Mouse (Mus musculus) liver, embryonic 13.5 days (tissue): ENCODE results near the gene Cacna1c. TPM values are rescaled to one million over a fixed set of nuclear protein-coding genes. Genes with fewer than 3 reads are reported as not detected.
A peak's percentile ranks its signal among the peaks of the same experiment; 100 is the strongest.

Source experiments
- ATAC-seq: fragments of 200-750 bp; cut with Nextera tagmentation; 2 replicates; pipeline ENCODE4 v1.8.0; 2017; ENCODE audit warnings: low read depth, mild to moderate bottlenecking, moderate number of reproducible peaks, moderate library complexity
- DNase-seq: peaks from one replicate; pipeline ENCODE4 v3.0.0; 2022
- H3K27ac ChIP-seq: fragments of 300-500 bp; sonication (generic); 2 replicates; pipeline ENCODE4 v1.5.1; 2015; ENCODE audit warnings: moderate library complexity, mild to moderate bottlenecking, inconsistent platforms
- H3K27me3 ChIP-seq: fragments of 300-500 bp; sonication (generic); 2 replicates; pipeline ENCODE4 v1.6.1; 2015; ENCODE audit warnings: mild to moderate bottlenecking, inconsistent platforms
- H3K36me3 ChIP-seq: fragments of 300-500 bp; sonication (generic); 2 replicates; pipeline ENCODE4 v1.6.1; 2015; ENCODE audit warnings: mild to moderate bottlenecking, inconsistent platforms
- H3K4me1 ChIP-seq: fragments of 300-500 bp; sonication (generic); replicated peaks from 2 replicates; pipeline ENCODE4 v1.6.1; 2015; ENCODE audit warnings: inconsistent platforms
- H3K4me2 ChIP-seq: fragments of 300-500 bp; sonication (generic); 2 replicates; pipeline ENCODE4 v1.6.1; 2015; ENCODE audit warnings: inconsistent platforms, mild to moderate bottlenecking, moderate library complexity
- H3K4me3 ChIP-seq: fragments of 300-500 bp; sonication (generic); replicated peaks from 2 replicates; pipeline ENCODE4 v1.5.1; 2015; ENCODE audit warnings: mild to moderate bottlenecking, inconsistent platforms
- H3K9ac ChIP-seq: fragments of 300-500 bp; sonication (generic); 2 replicates; pipeline ENCODE4 v1.6.1; 2015; ENCODE audit warnings: mild to moderate bottlenecking, inconsistent platforms
- H3K9me3 ChIP-seq: fragments of 300-500 bp; sonication (generic); replicated peaks from 2 replicates; pipeline ENCODE4 v1.6.1; 2016; ENCODE audit warnings: inconsistent platforms
- WGBS: fragments of 180-500 bp; shearing (Covaris S2); methylation state at CpG from one replicate; pipeline ENCODE4 v1.1.7; 2015; ENCODE audit not compliant: insufficient replicate concordance; 5-methylcytosine and 5-hydroxymethylcytosine counted together
- polyA plus RNA-seq: library from polyadenylated mRNA; unstranded; fragments of >200 nt; fragmentation: Nextera tagmentation; extraction: Ambion mirVana; gene quantifications from 2 replicates; pipeline ENCODE4 v1.2.1, GENCODE M21; 2015

Gene Cacna1c
- polyA plus RNA-seq, 1 experiment from 2014 or later, result 0.25 TPM

DNA sequence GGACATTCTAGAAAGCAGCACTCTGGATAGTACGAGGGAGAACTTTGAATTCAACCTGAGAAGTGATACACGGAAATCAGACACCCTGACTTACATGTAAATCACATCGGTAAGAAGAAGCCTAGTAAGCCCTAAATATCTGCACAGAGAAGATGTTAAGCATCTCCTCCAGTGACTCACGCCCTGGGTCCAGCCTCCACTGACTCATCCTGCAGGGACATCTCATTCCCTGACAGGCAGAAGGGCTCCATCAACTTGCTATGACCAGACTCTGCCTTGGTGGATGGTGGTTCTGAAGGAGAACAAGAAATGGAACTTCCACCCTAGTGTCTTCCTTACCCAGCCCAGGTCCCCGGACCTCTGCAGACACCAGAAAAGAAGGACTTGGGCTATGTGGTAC, 191.6 kb downstream of the Cacna1c start:
- H3K4me2 ChIP-seq, result no peak overlapping the region
- no peak overlapping the region for H3K9ac ChIP-seq
- H3K27me3 ChIP-seq, result 0 out of 2 replicates have a peak, but pooled peaks cover 2% of the 10 kb centered on the region
- DNase-seq (no peak), ATAC-seq (no peak)
- H3K4me3 ChIP-seq, result no peak overlapping the region
- H3K27ac ChIP-seq, result no peak overlapping the region
- WGBS, result 71% methylated on average over 5 of the region's 5 CpGs
- 0 out of 2 replicates have a peak, but pooled peaks cover 6% of the 10 kb centered on the region for H3K36me3 ChIP-seq
- H3K4me1 ChIP-seq, result peaks cover 42% of the 10 kb centered on the region
- no peaks in the 10 kb centered on the region for H3K9me3 ChIP-seq

DNA sequence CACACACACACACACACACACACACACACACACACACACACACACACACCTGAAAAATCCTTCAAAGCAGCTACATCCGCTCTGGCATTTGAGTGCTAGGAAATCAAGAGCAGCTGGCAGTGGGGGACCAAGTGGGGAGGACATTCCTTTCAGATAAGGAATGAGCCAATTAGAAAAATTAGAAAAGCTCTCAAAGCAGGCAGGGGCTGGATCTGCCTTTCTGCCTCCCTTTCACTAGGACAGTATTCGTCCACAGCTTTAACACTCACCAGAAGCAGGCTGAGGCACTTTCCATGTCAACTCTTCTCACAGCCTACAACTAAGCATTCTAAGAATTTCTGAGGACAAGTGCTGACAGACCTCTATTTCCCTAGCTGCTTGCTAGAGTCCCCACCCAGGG, 194.8 kb downstream of the Cacna1c start:
- Histone ChIP-seq H3K9ac (no peak overlapping the region), H3K4me1 (peaks cover 32% of the 10 kb centered on the region), H3K4me3 (no peak overlapping the region), H3K9me3 (no peaks in the 10 kb centered on the region), H3K36me3 (no peaks in the 10 kb centered on the region), H3K27ac (no peak overlapping the region), H3K4me2 (no peak overlapping the region), H3K27me3 (no peaks in the 10 kb centered on the region)
- no peak for DNase-seq
- WGBS, result 43% methylated on average over 2 of the region's 2 CpGs
- no peak for ATAC-seq

DNA sequence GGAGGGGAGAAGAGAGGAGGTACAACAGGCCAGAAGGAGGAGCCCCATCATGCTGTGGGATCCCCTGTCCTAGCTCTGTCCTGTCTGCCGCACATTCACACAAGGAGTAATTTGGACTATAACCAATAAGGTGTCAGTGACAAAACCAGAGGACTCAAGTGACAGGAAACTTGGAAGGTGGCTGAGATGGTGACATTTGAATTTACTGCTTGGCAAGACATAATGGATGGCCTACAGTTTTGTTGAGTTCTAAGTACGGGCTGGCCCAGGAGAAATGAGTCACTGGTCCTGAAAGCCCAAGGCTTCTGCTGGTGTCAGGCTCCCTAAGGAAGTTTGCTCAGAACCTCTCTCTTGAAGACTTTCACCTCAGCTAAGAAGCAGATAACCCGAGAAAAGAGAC, 196.0 kb downstream of the Cacna1c start:
- no peak overlapping the region for H3K4me2 ChIP-seq
- no peak overlapping the region for H3K4me3 ChIP-seq
- no peaks in the 10 kb centered on the region for H3K36me3 ChIP-seq
- no peak overlapping the region for H3K9ac ChIP-seq
- no peak for ATAC-seq
- no peaks in the 10 kb centered on the region for H3K9me3 ChIP-seq
- no peaks in the 10 kb centered on the region for H3K27me3 ChIP-seq
- no peak overlapping the region for H3K27ac ChIP-seq
- H3K4me1 ChIP-seq, result peaks cover 38% of the 10 kb centered on the region
- no peak for DNase-seq
- whole genome bisulfite sequencing, result 66% methylated on average over 3 of the region's 3 CpGs

DNA sequence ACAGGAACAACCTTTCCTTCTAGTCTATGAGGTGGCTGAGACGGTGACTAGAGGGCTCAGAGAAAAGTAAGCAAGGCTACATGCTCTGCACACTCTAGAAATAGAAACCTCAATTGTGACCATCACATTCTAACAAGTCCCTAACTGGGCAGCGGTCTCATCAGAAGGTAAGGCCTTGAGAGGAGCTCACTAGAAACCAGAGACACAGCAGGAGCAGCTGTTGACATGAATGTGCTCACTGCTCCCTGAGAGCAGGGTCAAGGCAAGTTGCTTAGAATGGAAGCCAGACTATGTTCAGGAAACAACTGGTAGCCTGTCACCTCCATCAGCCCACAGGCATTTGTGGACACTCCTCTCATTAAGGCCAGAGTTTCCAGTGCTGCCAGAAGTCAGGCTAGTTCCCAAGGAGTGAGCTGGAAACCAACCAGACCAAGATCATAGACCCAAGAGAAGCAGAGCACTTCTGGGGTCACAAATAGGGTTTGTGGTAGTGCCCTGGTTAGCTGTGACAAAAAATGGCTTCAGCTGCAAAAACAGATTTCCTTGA, 196.8 kb downstream of the Cacna1c start:
- Histone ChIP-seq H3K9ac (no peak overlapping the region), H3K4me2 (no peak overlapping the region), H3K36me3 (no peaks in the 10 kb centered on the region), H3K4me1 (peaks cover 38% of the 10 kb centered on the region), H3K9me3 (no peaks in the 10 kb centered on the region), H3K27ac (no peak overlapping the region), H3K4me3 (no peak overlapping the region), H3K27me3 (no peaks in the 10 kb centered on the region)
- DNase-seq, result no peak
- no peak for ATAC-seq
- 79% methylated on average over 2 of the region's 2 CpGs for WGBS

DNA sequence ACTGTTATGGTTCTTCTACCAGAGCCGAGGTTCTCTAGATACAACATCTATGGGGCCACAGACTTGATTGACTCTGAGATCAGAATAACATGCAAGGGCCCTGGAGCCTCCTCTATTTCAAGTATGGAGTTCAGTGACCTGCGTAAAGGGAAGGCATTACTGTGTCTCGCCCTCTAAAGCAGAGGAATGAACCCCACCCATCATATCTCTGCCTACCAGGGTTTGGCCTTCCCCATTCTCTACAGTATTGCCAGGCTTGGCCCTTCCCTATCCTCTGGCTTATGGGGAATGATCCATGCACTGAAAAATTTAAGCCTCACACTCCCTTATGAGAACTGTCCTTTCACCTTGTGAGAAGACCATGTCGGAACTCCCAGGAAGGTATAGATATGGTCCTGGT, 198.8 kb downstream of the Cacna1c start:
- peak; percentile 92 for ATAC-seq
- Histone ChIP-seq H3K9ac (peak overlapping the region; percentile 0; the same call in 1 of the 2 replicates), H3K9me3 (no peaks in the 10 kb centered on the region), H3K4me1 (peaks cover 38% of the 10 kb centered on the region), H3K4me2 (no peak overlapping the region), H3K36me3 (no peaks in the 10 kb centered on the region), H3K27ac (peak overlapping the region; percentile 8; the same call in 1 of the 2 replicates), H3K27me3 (0 out of 2 replicates have a peak, but pooled peaks cover 3% of the 10 kb centered on the region), H3K4me3 (no peak overlapping the region)
- 51% methylated on average over 4 of the region's 4 CpGs for WGBS
- peak; percentile 13 for DNase-seq

DNA sequence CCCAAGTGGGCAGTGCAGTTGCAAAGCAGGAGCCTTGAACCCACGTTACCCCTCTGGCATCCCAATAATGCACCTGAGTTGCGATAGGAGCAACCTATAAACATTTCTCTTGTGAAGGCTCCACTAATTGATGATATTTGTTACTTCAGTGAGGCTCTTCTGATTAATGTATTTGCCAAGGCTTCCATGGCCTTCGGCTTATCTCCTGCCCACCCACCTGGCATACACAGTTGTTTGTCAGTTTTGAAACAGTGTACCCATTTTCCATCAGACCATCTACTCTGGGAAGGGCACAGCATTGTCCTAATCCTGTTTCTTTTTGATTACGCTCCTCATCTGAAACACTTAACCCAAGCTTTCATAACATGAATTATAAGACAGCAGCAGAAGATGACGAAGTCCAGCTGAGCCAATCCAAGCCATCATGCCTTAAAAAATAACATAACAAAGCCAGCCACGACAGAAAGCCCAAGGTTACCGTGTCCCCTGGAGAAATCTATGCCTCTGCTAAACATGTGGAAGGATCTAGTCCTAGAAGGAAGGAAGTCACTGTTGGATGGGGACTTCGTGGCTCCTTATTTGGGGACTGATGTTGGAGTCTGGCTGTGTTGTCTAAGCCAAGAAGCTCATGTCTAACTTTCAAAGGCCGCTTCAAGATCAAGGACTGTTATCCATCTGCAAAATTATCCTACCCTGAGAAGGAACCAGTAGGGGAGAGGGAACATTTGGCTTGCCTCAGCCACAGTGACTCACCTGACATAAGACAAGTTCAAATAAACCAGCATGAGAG, 201.8 kb downstream of the Cacna1c start:
- no peak for DNase-seq
- WGBS, result 71% methylated on average over 9 of the region's 9 CpGs

DNA sequence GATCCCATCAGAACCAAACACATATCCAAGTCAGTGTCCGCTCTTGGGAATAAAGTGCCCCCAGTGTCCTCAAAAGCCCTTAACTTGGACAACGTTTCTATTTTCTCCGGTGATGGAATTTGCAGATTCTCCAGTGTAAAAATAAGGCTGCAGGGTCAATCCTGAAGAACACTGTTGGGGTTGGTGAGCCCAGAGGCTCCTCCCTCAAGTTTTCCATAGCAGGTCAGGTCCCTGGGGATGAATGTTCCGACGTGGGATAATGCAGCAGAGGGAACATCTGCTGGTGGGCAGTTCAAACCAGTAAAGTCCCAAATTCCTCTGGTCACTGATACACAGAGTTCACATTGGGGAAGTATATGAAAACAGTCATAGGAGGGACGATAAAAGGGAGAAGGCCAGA, 203.8 kb downstream of the Cacna1c start:
- 82% methylated on average over 6 of the region's 6 CpGs for WGBS
- no peak overlapping the region for H3K9ac ChIP-seq
- DNase-seq (no peak), ATAC-seq (no peak)
- H3K9me3 ChIP-seq, result no peaks in the 10 kb centered on the region
- no peak overlapping the region for H3K4me3 ChIP-seq
- no peaks in the 10 kb centered on the region for H3K36me3 ChIP-seq
- 0 out of 2 replicates have a peak, but pooled peaks cover 3% of the 10 kb centered on the region for H3K27me3 ChIP-seq
- H3K27ac ChIP-seq, result no peak overlapping the region
- no peak overlapping the region for H3K4me2 ChIP-seq
- peaks cover 19% of the 10 kb centered on the region for H3K4me1 ChIP-seq

More for the DNA sequence above, 201.8 kb downstream of the Cacna1c start:
- Histone ChIP-seq H3K27me3 (0 out of 2 replicates have a peak, but pooled peaks cover 3% of the 10 kb centered on the region), H3K4me2 (no peak overlapping the region), H3K4me3 (no peak overlapping the region), H3K9me3 (no peaks in the 10 kb centered on the region), H3K36me3 (no peaks in the 10 kb centered on the region), H3K4me1 (peaks cover 30% of the 10 kb centered on the region), H3K27ac (no peak overlapping the region), H3K9ac (no peak overlapping the region)
- no peak for ATAC-seq

DNA sequence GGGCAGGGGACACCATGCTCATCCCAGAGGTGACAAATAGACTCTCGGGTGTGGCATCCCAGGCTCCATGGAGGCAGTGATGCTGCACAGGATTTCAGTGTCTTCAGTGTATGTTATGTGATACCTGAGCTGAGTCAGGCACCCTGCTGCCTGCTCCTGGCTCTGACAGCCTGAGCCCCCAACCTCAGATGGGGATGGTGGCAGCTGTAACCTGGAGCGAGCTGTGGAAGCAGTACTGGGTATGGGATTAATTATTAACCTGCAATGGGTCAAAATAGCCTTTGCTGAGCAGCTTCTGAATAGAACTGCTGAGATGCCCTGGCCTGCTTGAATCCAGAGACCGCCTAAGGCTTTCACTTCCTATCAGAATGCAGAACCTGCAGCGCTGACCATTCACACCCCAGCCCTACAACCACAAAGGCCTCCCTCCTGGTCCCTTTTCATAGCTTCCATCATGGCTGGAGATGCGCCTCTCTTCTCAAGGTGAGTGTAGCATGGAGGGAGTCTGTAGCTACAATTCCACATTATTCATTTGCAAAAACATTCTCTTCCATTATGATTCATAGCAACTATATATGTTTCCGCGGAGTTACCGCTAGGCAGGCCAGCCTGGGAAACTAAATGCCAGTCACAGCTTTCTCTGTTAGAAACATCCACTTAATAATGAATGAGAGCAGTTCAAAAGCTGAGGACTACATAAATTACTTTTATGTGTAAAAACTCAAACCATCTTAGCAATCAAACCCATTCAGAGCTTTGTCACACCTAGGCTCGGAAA, 206.0 kb downstream of the Cacna1c start:
- H3K27me3 ChIP-seq, result 0 out of 2 replicates have a peak, but pooled peaks cover 3% of the 10 kb centered on the region
- H3K4me2 ChIP-seq, result no peak overlapping the region
- H3K9me3 ChIP-seq, result no peaks in the 10 kb centered on the region
- H3K36me3 ChIP-seq, result no peaks in the 10 kb centered on the region
- H3K4me3 ChIP-seq, result no peak overlapping the region
- 0 out of 2 replicates have a peak, but pooled peaks cover 3% of the 10 kb centered on the region for H3K4me1 ChIP-seq
- H3K27ac ChIP-seq, result no peak overlapping the region
- WGBS, result 72% methylated on average over 9 of the region's 9 CpGs
- no peak for DNase-seq
- H3K9ac ChIP-seq, result no peak overlapping the region
- ATAC-seq, result peak; percentile 57; the same call in 1 of the 2 replicates

DNA sequence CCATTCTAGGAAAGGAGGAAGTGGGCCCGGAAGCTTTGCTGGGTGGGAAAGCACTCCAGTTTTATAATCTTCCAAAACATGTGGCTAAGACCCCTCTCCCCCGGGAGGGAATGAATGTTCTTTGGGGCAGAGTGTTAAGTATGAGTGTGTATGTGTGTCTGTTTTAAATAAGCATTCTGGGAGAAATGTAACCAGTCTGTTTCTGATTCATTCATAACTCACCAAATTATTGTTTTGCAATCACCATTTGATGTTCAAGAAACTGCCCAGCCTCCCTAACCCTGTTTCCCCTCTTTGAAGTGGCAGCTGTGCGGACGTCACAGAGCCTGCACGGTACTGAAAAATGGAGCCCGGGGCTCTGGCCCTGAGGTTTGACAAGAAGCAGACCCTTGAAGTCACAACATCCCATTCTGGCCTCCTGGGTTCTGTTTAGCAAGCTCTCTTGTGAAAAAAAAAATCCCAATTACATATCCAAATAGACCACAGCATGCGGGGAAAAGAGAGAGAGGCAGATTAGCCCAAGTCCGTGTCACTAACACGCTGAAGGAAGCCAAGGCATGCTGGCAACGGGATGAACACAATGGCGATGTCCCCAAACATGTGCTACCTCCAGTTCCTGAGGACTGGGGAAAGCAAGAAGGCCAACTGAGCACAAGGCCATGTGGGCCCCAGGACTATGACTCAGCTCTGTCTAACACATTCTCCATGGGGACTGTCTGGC, 211.9 kb downstream of the Cacna1c start:
- 0 out of 2 replicates have a peak, but pooled peaks cover 4% of the 10 kb centered on the region for H3K4me1 ChIP-seq
- H3K9ac ChIP-seq, result no peak overlapping the region
- no peaks in the 10 kb centered on the region for H3K9me3 ChIP-seq
- H3K27ac ChIP-seq, result no peak overlapping the region
- no peak for ATAC-seq
- no peak for DNase-seq
- no peaks in the 10 kb centered on the region for H3K36me3 ChIP-seq
- H3K4me2 ChIP-seq, result no peak overlapping the region
- no peaks in the 10 kb centered on the region for H3K27me3 ChIP-seq
- 58% methylated on average over 11 of the region's 11 CpGs for WGBS
- no peak overlapping the region for H3K4me3 ChIP-seq

DNA sequence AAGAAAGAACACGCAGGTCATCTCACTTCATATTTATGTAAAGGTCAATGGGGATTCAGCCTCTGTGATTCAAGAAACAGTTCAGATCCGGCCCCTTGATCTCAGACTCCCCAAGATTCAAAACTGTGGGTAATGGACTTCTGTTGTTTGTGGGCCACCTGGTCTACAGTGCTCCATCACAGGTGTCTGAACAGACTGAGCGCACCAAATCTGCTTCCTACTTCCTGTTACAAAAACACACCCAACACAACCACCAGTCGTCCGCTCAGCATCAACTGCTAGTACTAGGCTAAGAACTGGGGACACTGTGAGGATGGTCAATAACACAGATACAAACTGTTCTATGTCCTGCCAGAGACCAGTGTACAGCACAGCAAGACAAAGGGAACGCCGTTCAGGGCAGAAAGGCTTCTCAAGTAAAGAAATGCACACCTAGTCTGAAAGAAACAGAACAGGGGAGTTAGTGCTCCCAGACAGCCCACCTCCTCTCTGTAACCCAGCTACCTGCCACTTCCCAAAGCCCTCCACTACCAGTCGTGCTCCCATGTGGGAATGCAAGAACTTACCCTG, 212.7 kb downstream of the Cacna1c start:
- Histone ChIP-seq H3K4me1 (0 out of 2 replicates have a peak, but pooled peaks cover 4% of the 10 kb centered on the region), H3K27ac (no peak overlapping the region)
- 65% methylated on average over 8 of the region's 8 CpGs for WGBS

More for the DNA sequence above, 212.7 kb downstream of the Cacna1c start:
- Histone ChIP-seq H3K27me3 (no peaks in the 10 kb centered on the region), H3K9ac (no peak overlapping the region), H3K4me2 (no peak overlapping the region), H3K4me3 (no peak overlapping the region), H3K9me3 (no peaks in the 10 kb centered on the region), H3K36me3 (no peaks in the 10 kb centered on the region)
- ATAC-seq (no peak), DNase-seq (no peak)
